Mouse (Mus musculus): ENCODE measurements around the gene Lrrc25.
A peak's percentile ranks its signal among the peaks of the same experiment; 100 is the strongest.

The Lrrc25 gene

GRCm38 (mm10) chr8:70647343-70648163 is 31.6 kb downstream of the Lrrc25 start:
- no peak for DNase-seq (ENCODE audit: low spot score in 2 of 2)

GRCm38 (mm10) chr8:70648164-70648442 is 32.1 kb downstream of the Lrrc25 start:
- no peak for DNase-seq (ENCODE audit: low spot score in 2 of 2)

GRCm38 (mm10) chr8:70648921-70649320 is 33.0 kb downstream of the Lrrc25 start:
- DNase-seq (ENCODE audit: low spot score in 2 of 2) = no peak

GRCm38 (mm10) chr8:70649324-70649723 is 33.4 kb downstream of the Lrrc25 start:
- no peak for DNase-seq (ENCODE audit: low spot score in 2 of 2)

- DNase-seq (ENCODE audit: low spot score in 2 of 2) = no peak
Observed at GRCm38 (mm10) chr8:70650351-70650750, 34.4 kb downstream of the Lrrc25 start.

- no peak for DNase-seq (ENCODE audit: low spot score in 2 of 2)
Observed at GRCm38 (mm10) chr8:70653226-70653625, 37.3 kb downstream of the Lrrc25 start.

GRCm38 (mm10) chr8:70654121-70654520 is 38.2 kb downstream of the Lrrc25 start:
- no peak for DNase-seq (ENCODE audit: low spot score in 2 of 2)

GRCm38 (mm10) chr8:70655469-70655868 is 39.5 kb downstream of the Lrrc25 start:
- no peak for DNase-seq (ENCODE audit: low spot score in 2 of 2)

GRCm38 (mm10) chr8:70656193-70656790 is 40.3 kb downstream of the Lrrc25 start:
- no peak for DNase-seq (ENCODE audit: low spot score in 2 of 2)

- no peak for DNase-seq (ENCODE audit: low spot score in 2 of 2)
Observed at GRCm38 (mm10) chr8:70657214-70657613, 41.3 kb downstream of the Lrrc25 start.

GRCm38 (mm10) chr8:70657739-70658138 is 41.8 kb downstream of the Lrrc25 start:
- no peak for DNase-seq (ENCODE audit: low spot score in 2 of 2)

GRCm38 (mm10) chr8:70658897-70659603 is 43.1 kb downstream of the Lrrc25 start:
- DNase-seq (ENCODE audit: low spot score in 2 of 2) = no peak

- peak; percentile 58 to 67 for DNase-seq (ENCODE audit: low spot score in 2 of 2)
Observed at GRCm38 (mm10) chr8:70659604-70660272, 43.8 kb downstream of the Lrrc25 start.

- DNase-seq (ENCODE audit: low spot score in 2 of 2) = no peak
Observed at GRCm38 (mm10) chr8:70660273-70660725, 44.3 kb downstream of the Lrrc25 start, which contains the start of gene Pgpep1. Gene Pgpep1, minus strand, starts transcription at chr8:70660388.

GRCm38 (mm10) chr8:70663691-70664090 is 47.7 kb downstream of the Lrrc25 start:
- no peak for DNase-seq (ENCODE audit: low spot score in 2 of 2)

GRCm38 (mm10) chr8:70664631-70665030 is 48.7 kb downstream of the Lrrc25 start:
- DNase-seq (ENCODE audit: low spot score in 2 of 2) = no peak

GRCm38 (mm10) chr8:70665599-70665998 is 49.6 kb downstream of the Lrrc25 start:
- no peak for DNase-seq (ENCODE audit: low spot score in 2 of 2)

GRCm38 (mm10) chr8:70667071-70667470 is 51.1 kb downstream of the Lrrc25 start:
- peak; percentile 41 to 50 for DNase-seq (ENCODE audit: low spot score in 2 of 2)
